Mouse (Mus musculus) cerebellum, adult 18-20 months (tissue): Measurements from ENCODE around the gene Lancl3.
A peak's percentile ranks its signal among the peaks of the same experiment; 100 is the strongest.
"Not testable (repeated sequence)": the region's sequence is repeated elsewhere in the genome, so short reads cannot be mapped to it uniquely, and the experiment has no call there.

Experiments used
- DNase-seq, 2 experiments: peaks; one replicate each; pipeline ENCODE4 v3.0.0; 2021

Lancl3 gene

DNA sequence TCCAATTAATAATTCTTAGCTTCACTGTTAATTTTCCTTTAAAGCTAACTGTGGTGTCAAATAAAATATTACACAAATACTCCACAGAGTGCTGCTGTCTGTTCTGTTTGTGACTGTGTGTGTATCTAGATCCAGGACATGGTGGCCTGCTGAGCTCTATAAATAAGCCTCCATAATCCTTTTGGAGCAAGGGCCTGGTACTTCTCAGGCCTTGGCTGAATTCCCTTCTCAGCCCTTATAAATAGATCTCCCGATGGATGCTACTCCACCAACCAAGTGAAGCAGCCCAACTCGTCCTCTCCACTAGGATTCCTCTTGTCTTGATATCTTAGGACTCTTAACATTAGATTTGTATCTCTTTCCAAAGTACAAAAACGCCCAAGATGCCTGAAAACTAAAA lies 71.4 kb downstream of the Lancl3 start:
- peak; percentile 60 to 69 for DNase-seq

DNA sequence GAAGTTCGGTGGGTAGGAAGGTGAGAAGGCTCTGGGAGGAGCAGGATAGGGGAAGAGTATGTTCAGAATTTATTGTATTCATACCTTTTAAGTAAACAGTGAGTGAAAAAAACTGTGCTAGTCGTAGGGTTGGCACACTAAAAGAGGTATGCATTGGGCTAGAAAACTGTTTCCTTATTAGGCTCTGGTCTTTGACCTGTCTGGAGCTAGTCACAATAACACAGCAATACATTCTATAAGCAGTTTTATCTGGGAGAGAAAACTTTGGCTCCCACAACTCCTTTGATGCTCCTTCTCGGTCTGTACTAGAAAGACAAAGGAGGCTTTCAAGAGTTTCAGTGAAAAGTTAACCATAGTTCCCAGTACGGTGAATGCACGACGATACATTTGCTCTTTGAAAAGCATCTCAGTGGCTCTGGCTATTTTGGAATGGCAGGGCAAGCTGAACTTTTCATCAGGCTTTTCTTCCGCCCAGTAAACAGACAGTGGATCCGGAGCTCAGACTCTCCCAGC lies 72.3 kb downstream of the Lancl3 start:
- no peak for DNase-seq

DNA sequence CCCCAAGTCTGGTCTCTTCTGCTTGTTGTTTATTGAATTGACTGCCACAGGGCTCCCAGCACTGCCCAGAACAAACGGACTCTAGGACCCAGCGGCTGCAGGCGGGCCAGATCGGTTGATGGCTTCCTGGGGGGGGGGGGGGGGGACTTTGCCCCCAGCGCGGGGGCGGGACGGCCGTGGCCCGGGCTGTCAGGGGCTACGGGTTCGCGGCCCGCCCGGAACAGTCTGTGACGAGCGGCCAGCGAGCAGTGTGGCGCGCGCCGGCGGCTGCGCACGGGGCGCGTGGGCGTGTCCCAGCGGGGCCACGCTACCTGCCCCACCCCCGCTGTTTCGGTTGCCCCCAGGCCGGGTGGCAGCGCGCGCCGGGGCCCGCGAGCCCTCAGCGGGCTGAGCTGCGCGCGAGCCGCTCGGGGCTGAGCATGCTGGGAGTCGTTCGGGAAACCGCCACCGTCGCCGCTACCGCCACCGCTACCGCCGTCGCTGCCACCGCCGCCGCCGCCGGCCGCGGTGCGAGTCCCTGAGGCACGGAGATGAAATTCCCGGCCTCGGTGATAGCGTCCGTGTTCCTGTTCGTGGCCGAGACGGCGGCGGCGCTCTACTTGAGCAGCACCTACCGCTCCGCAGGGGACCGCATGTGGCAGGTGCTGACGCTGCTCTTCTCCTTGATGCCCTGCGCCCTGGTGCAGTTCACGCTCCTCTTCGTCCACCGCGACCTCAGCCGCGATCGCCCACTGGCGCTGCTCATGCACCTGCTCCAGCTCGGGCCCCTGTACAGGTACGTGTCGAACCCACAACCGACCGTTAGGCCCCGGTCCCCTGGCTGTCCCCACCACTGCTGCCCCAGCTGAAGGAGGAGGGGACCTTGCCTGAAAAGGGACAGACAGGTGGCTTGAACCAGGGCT lies 73.0 kb downstream of the Lancl3 start, which contains the start of gene Xk:
Gene Xk (plus strand): TSS at position 297 of the 902 bp plus-strand sequence.
- peak; percentile 75 to 79 for DNase-seq

DNA sequence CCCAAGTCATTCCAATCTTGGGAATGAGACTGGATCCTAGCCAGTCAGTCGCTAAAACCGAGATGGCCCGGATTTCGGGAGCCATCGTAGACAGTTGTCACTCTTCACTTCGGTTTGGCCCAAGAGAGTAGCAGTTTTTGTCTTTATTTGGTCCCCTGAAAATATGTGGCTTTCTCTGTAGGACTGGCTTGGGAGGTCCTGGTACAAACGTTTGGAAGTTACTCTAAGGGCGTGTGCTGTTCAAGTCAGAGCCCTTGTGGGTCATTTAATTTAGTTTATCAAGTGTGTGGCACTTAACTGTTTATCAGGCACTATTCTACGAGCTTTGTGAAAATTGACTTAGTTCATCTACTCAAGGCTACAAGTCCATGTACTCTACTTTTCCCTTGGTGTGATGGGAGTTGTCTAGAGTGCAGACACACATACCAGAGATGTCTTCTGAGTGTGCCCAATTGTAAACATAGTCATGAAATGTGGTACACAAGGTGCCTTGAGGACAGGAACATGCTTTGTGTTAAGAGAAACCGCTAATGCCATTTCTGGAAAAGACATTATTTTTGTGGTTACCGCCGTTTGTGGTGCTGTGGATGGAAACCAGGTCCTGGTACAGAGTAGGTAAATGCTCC lies 73.8 kb downstream of the Lancl3 start:
- no peak for DNase-seq

GRCm38 (mm10) chrX:9274321-9274720 lies 74.6 kb downstream of the Lancl3 start:
- no peak for DNase-seq

GRCm38 (mm10) chrX:9283464-9283863 lies 83.8 kb downstream of the Lancl3 start, which contains the start of gene H2al1m:
Gene H2al1m (plus strand): TSS chrX:9283764.
- DNase-seq, result not testable (repeated sequence)

GRCm38 (mm10) chrX:9293140-9293829 lies 93.6 kb downstream of the Lancl3 start:
- not testable (repeated sequence) for DNase-seq

GRCm38 (mm10) chrX:9298413-9298864 lies 98.7 kb downstream of the Lancl3 start:
- DNase-seq, result no peak

GRCm38 (mm10) chrX:9302791-9303190 lies 103.1 kb downstream of the Lancl3 start:
- no peak for DNase-seq

DNA sequence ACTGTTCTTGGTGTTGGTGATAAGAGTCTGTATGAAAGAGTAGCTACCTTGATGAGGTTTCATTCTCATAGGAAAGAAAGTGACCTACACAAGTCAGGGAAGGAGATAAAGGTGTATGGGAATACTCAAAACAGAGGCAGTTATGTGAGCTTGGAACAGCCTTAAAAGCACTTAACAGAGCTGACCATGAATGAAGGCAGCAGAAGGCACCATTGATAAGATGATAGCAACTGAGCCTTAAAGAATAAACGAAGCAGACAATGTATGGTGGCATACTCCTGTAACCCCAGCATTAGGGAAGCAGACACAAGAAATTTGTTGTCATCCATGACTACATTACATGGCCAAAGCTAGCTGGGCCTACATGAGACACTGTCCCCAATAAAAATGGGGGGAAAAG lies 103.8 kb downstream of the Lancl3 start:
- no peak for DNase-seq

DNA sequence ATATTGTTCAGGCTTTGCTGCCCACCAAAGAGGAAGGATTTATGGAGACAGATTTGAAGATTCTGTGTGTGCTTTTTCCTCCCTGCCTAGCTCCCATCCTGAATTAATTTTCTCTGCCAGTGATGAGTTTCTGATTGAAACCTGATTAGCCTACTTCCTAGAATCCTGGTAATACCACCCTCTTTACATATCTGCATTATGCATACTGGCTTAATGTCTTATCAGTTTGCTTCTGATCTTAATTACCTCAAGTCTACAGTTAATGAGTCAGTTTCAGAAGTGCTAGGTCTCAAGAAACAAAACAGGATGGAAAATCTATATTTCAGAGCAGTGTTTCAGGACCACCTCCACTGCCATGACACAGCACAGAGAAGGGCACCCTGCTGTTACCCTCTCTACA lies 116.8 kb downstream of the Lancl3 start:
- DNase-seq, result not testable (repeated sequence)
